Mouse (Mus musculus) E14TG2a.4 (cell line): ENCODE data around the gene Tcam1.

Experiments
- CTCF ChIP-seq: conservative IDR thresholded peaks from 2 replicates; pipeline ENCODE4 v1.5.1; 2014; ENCODE audit warnings: low read length
- NANOG ChIP-seq: IDR thresholded peaks from 2 replicates; pipeline ENCODE4 v1.6.1; 2014; ENCODE audit warnings: borderline replicate concordance, low read length, mixed read lengths
- POU5F1 ChIP-seq: IDR thresholded peaks from 2 replicates; pipeline ENCODE4 v1.6.1; 2014; ENCODE audit warnings: low read length, borderline replicate concordance

DNA sequence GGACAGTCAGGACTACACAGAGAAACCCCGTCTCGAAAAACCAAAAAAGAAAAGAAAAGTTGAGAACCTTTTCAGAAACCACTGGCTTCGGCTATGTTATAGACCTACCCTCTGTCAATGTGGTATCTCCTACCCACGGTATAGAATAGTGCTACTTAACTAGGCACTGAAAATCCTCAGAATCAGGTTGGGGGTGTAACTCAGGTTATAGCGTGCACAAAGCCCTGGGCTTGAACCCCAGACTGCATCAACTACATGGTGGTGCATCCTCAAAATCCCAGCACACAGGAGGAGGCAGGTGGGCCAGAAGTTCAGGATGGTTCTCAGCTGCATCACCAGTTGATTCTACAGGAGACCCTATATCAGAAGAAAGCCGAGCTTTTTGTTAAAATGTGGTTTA is 2.7 kb upstream of the Tcam1 start:
- no peak for TF ChIP-seq CTCF
- no peak for TF ChIP-seq POU5F1
- TF ChIP-seq NANOG = no peak
